Mouse (Mus musculus): ENCODE measurements around the gene Col28a1. TPM values are rescaled to one million over a fixed set of nuclear protein-coding genes. Genes with fewer than 3 reads are reported as not detected.

Gene Col28a1
- polyA plus RNA-seq, 1 experiment from 2014 or later: 0.05 TPM

- Histone ChIP-seq H3K4me2 (no peak overlapping the region), H3K4me3 (no peak overlapping the region), H3K27me3 (replicated peaks) (no peaks in the 10 kb centered on the region), H3K36me3 (no peaks in the 10 kb centered on the region), H3K9ac (no peak overlapping the region), H3K27ac (no peak overlapping the region), H3K9me3 (replicated peaks) (no peaks in the 10 kb centered on the region), H3K4me1 (no peaks in the 10 kb centered on the region)
- 38% methylated on average over 10 of the region's 10 CpGs for WGBS (ENCODE audit: insufficient replicate concordance)
- no peak for ATAC-seq
Measured at GRCm38 (mm10) chr6:8105870-8106706, 86.3 kb downstream of the Col28a1 start.

GRCm38 (mm10) chr6:8101224-8101623, 91.2 kb downstream of the Col28a1 start:
- H3K4me3 ChIP-seq: no peak overlapping the region
- H3K9ac ChIP-seq: no peak overlapping the region
- H3K4me1 ChIP-seq: no peaks in the 10 kb centered on the region
- no peaks in the 10 kb centered on the region for H3K27me3 ChIP-seq (replicated peaks)
- H3K36me3 ChIP-seq: no peaks in the 10 kb centered on the region
- no peak for ATAC-seq
- H3K27ac ChIP-seq: no peak overlapping the region
- H3K9me3 ChIP-seq (replicated peaks): no peaks in the 10 kb centered on the region
- no peak overlapping the region for H3K4me2 ChIP-seq

GRCm38 (mm10) chr6:8095856-8096255, 96.6 kb downstream of the Col28a1 start:
- H3K36me3 ChIP-seq: no peaks in the 10 kb centered on the region
- no peaks in the 10 kb centered on the region for H3K4me1 ChIP-seq
- H3K9me3 ChIP-seq (replicated peaks): no peaks in the 10 kb centered on the region
- ATAC-seq: no peak
- no peak overlapping the region for H3K27ac ChIP-seq
- no peak overlapping the region for H3K4me3 ChIP-seq
- 22% methylated on average over 3 of the region's 3 CpGs for WGBS (ENCODE audit: insufficient replicate concordance)
- no peaks in the 10 kb centered on the region for H3K27me3 ChIP-seq (replicated peaks)
- H3K9ac ChIP-seq: no peak overlapping the region
- no peak overlapping the region for H3K4me2 ChIP-seq

- no peaks in the 10 kb centered on the region for H3K27me3 ChIP-seq (replicated peaks)
- H3K27ac ChIP-seq: no peak overlapping the region
- no peak overlapping the region for H3K9ac ChIP-seq
- WGBS (ENCODE audit: insufficient replicate concordance): 64% methylated on average over 8 of the region's 8 CpGs
- no peaks in the 10 kb centered on the region for H3K36me3 ChIP-seq
- H3K4me1 ChIP-seq: no peaks in the 10 kb centered on the region
- no peak for ATAC-seq
- H3K4me3 ChIP-seq: no peak overlapping the region
- H3K4me2 ChIP-seq: no peak overlapping the region
- H3K9me3 ChIP-seq (replicated peaks): no peaks in the 10 kb centered on the region
Measured at GRCm38 (mm10) chr6:8094160-8094953, 98.1 kb downstream of the Col28a1 start.

GRCm38 (mm10) chr6:8093556-8093955, 98.9 kb downstream of the Col28a1 start:
- Histone ChIP-seq H3K36me3 (no peaks in the 10 kb centered on the region), H3K9me3 (replicated peaks) (no peaks in the 10 kb centered on the region), H3K9ac (no peak overlapping the region), H3K27ac (no peak overlapping the region), H3K4me1 (no peaks in the 10 kb centered on the region), H3K4me3 (no peak overlapping the region), H3K27me3 (replicated peaks) (no peaks in the 10 kb centered on the region), H3K4me2 (no peak overlapping the region)
- ATAC-seq: no peak
- WGBS (ENCODE audit: insufficient replicate concordance): 54% methylated on average over 7 of the region's 7 CpGs

GRCm38 (mm10) chr6:8086847-8087246, 105.6 kb downstream of the Col28a1 start:
- Histone ChIP-seq H3K27ac (no peak overlapping the region), H3K9me3 (replicated peaks) (no peaks in the 10 kb centered on the region), H3K36me3 (no peaks in the 10 kb centered on the region), H3K4me1 (no peaks in the 10 kb centered on the region), H3K4me3 (no peak overlapping the region), H3K9ac (no peak overlapping the region), H3K27me3 (replicated peaks) (no peaks in the 10 kb centered on the region), H3K4me2 (no peak overlapping the region)
- ATAC-seq: no peak
- 25% methylated on average over 3 of the region's 3 CpGs for WGBS (ENCODE audit: insufficient replicate concordance)

GRCm38 (mm10) chr6:8084806-8085205, 107.6 kb downstream of the Col28a1 start:
- WGBS (ENCODE audit: insufficient replicate concordance): 58% methylated on average over 7 of the region's 7 CpGs
- no peak overlapping the region for H3K27ac ChIP-seq
- no peak for ATAC-seq
- no peaks in the 10 kb centered on the region for H3K4me1 ChIP-seq
- no peaks in the 10 kb centered on the region for H3K9me3 ChIP-seq (replicated peaks)
- H3K4me3 ChIP-seq: no peak overlapping the region
- no peak overlapping the region for H3K9ac ChIP-seq
- H3K27me3 ChIP-seq (replicated peaks): no peaks in the 10 kb centered on the region
- no peaks in the 10 kb centered on the region for H3K36me3 ChIP-seq
- no peak overlapping the region for H3K4me2 ChIP-seq

- Histone ChIP-seq H3K9me3 (replicated peaks) (no peaks in the 10 kb centered on the region), H3K27me3 (replicated peaks) (no peaks in the 10 kb centered on the region), H3K36me3 (no peaks in the 10 kb centered on the region), H3K4me1 (no peaks in the 10 kb centered on the region), H3K4me3 (no peak overlapping the region), H3K27ac (no peak overlapping the region), H3K4me2 (no peak overlapping the region), H3K9ac (no peak overlapping the region)
- WGBS (ENCODE audit: insufficient replicate concordance): 52% methylated on average over 2 of the region's 2 CpGs
- ATAC-seq: no peak
Measured at GRCm38 (mm10) chr6:8083196-8083595, 109.2 kb downstream of the Col28a1 start.

GRCm38 (mm10) chr6:8077572-8078146, 114.8 kb downstream of the Col28a1 start:
- no peaks in the 10 kb centered on the region for H3K4me1 ChIP-seq
- 42% methylated on average over 5 of the region's 5 CpGs for WGBS (ENCODE audit: insufficient replicate concordance)
- H3K27ac ChIP-seq: no peak overlapping the region
- H3K4me2 ChIP-seq: no peak overlapping the region
- H3K9ac ChIP-seq: no peak overlapping the region
- no peak for ATAC-seq
- H3K27me3 ChIP-seq (replicated peaks): no peaks in the 10 kb centered on the region
- no peak overlapping the region for H3K4me3 ChIP-seq
- no peaks in the 10 kb centered on the region for H3K36me3 ChIP-seq
- no peaks in the 10 kb centered on the region for H3K9me3 ChIP-seq (replicated peaks)

- H3K9me3 ChIP-seq (replicated peaks): no peaks in the 10 kb centered on the region
- no peak for ATAC-seq
- H3K27ac ChIP-seq: no peak overlapping the region
- H3K4me3 ChIP-seq: no peak overlapping the region
- no peaks in the 10 kb centered on the region for H3K4me1 ChIP-seq
- H3K36me3 ChIP-seq: no peaks in the 10 kb centered on the region
- no peaks in the 10 kb centered on the region for H3K27me3 ChIP-seq (replicated peaks)
- WGBS (ENCODE audit: insufficient replicate concordance): 46% methylated on average over 2 of the region's 2 CpGs
- H3K4me2 ChIP-seq: no peak overlapping the region
- H3K9ac ChIP-seq: no peak overlapping the region
Measured at GRCm38 (mm10) chr6:8074914-8075313, 117.5 kb downstream of the Col28a1 start.

- Histone ChIP-seq H3K9me3 (replicated peaks) (no peaks in the 10 kb centered on the region), H3K27ac (no peak overlapping the region), H3K4me1 (no peaks in the 10 kb centered on the region), H3K9ac (no peak overlapping the region), H3K4me3 (no peak overlapping the region), H3K4me2 (no peak overlapping the region), H3K36me3 (no peaks in the 10 kb centered on the region), H3K27me3 (replicated peaks) (no peaks in the 10 kb centered on the region)
- 78% methylated on average over 5 of the region's 5 CpGs for WGBS (ENCODE audit: insufficient replicate concordance)
- ATAC-seq: no peak
Measured at GRCm38 (mm10) chr6:8068979-8069378, 123.4 kb downstream of the Col28a1 start.

- no peak for ATAC-seq
- Histone ChIP-seq H3K36me3 (no peaks in the 10 kb centered on the region), H3K4me3 (no peak overlapping the region), H3K4me1 (no peaks in the 10 kb centered on the region), H3K9me3 (replicated peaks) (no peaks in the 10 kb centered on the region), H3K4me2 (no peak overlapping the region), H3K27ac (no peak overlapping the region), H3K9ac (no peak overlapping the region), H3K27me3 (replicated peaks) (no peaks in the 10 kb centered on the region)
- 12% methylated on average over 2 of the region's 2 CpGs for WGBS (ENCODE audit: insufficient replicate concordance)
Measured at GRCm38 (mm10) chr6:8068394-8068793, 124.0 kb downstream of the Col28a1 start.
